Mouse (Mus musculus): ENCODE measurements around the gene Vmn2r110.

The Vmn2r110 gene

GRCm38 (mm10) chr17:20596323-20596722 is at the start of gene Vmn2r110:
Gene Vmn2r110, minus strand, starts transcription at chr17:20596423.
- DNase-seq: no peak

- DNase-seq: no peak
Measured at GRCm38 (mm10) chr17:20624777-20625176, 28.6 kb upstream of the Vmn2r110 start, which contains the start of gene Fpr-rs3. Gene Fpr-rs3, minus strand, starts transcription at chr17:20624877.

GRCm38 (mm10) chr17:20564656-20565055 is 31.6 kb downstream of the Vmn2r110 start, which contains the start of gene Vmn2r109:
Gene Vmn2r109, minus strand, starts transcription at chr17:20564756.
- no peak for DNase-seq
